Mouse (Mus musculus): ENCODE results near the gene Plxnb1. TPM values are rescaled to one million over a fixed set of nuclear protein-coding genes. Genes with fewer than 3 reads are reported as not detected.

Plxnb1 gene
- total and polyA plus RNA-seq, 2 experiments from 2014 or later: 11.1 to 73.2 TPM

- peak overlapping the region; percentile 74 for H3K4me3 ChIP-seq (ENCODE audit: low read depth, low read length)
- peaks cover 11% of the 10 kb centered on the region for H3K36me3 ChIP-seq (ENCODE audit: insufficient read depth, low read length)
- H3K4me2 ChIP-seq (ENCODE audit: low read depth, low read length, poor library complexity, severe bottlenecking): peak overlapping the region; percentile 87
- no peak for TF ChIP-seq CTCF (IDR thresholded peaks at IDR 0.05)
- WGBS: 17% methylated on average over 6 of the region's 6 CpGs
- ATAC-seq (ENCODE audit: low FRiP score) (no peak), DNase-seq (ENCODE audit: low spot score) (no peak)
- H3K27me3 ChIP-seq (ENCODE audit: insufficient read depth, low read length): no peaks in the 10 kb centered on the region
- H3K9me3 ChIP-seq (ENCODE audit: low read length): no peaks in the 10 kb centered on the region
- peak overlapping the region; percentile 97 for H3K27ac ChIP-seq (ENCODE audit: low read depth, low read length)
- peak overlapping the region; percentile 88 for H3K9ac ChIP-seq (replicated peaks; ENCODE audit: low read length, poor library complexity, severe bottlenecking)
- H3K4me1 ChIP-seq (ENCODE audit: insufficient read depth, low read length): peaks cover 26% of the 10 kb centered on the region
Measured at GRCm38 (mm10) chr9:109097291-109097690, 2.1 kb downstream of the Plxnb1 start.

GRCm38 (mm10) chr9:109097831-109098230 lies 2.6 kb downstream of the Plxnb1 start:
- ATAC-seq (ENCODE audit: low FRiP score): peak; percentile 41
- WGBS: 45% methylated on average over 5 of the region's 5 CpGs

GRCm38 (mm10) chr9:109098366-109098765 lies 3.2 kb downstream of the Plxnb1 start:
- H3K4me2 ChIP-seq (ENCODE audit: low read depth, low read length, poor library complexity, severe bottlenecking): peak overlapping the region; percentile 87
- H3K4me1 ChIP-seq (ENCODE audit: insufficient read depth, low read length): peaks cover 26% of the 10 kb centered on the region
- H3K9ac ChIP-seq (replicated peaks; ENCODE audit: low read length, poor library complexity, severe bottlenecking): peak overlapping the region; percentile 88
- H3K27ac ChIP-seq (ENCODE audit: low read depth, low read length): peak overlapping the region; percentile 97
- H3K36me3 ChIP-seq (ENCODE audit: insufficient read depth, low read length): peaks cover 16% of the 10 kb centered on the region
- H3K27me3 ChIP-seq (ENCODE audit: insufficient read depth, low read length): no peaks in the 10 kb centered on the region
- 77% methylated on average over 8 of the region's 8 CpGs for WGBS
- H3K9me3 ChIP-seq (ENCODE audit: low read length): no peaks in the 10 kb centered on the region
- TF ChIP-seq CTCF (IDR thresholded peaks at IDR 0.05): no peak
- no peak for DNase-seq (ENCODE audit: low spot score)
- no peak for ATAC-seq (ENCODE audit: low FRiP score)
- no peak overlapping the region for H3K4me3 ChIP-seq (ENCODE audit: low read depth, low read length)

More at GRCm38 (mm10) chr9:109097831-109098230, 2.6 kb downstream of the Plxnb1 start:
- Histone ChIP-seq H3K9me3 (ENCODE audit: low read length) (no peaks in the 10 kb centered on the region), H3K9ac (replicated peaks; ENCODE audit: low read length, poor library complexity, severe bottlenecking) (peak overlapping the region; percentile 88), H3K36me3 (ENCODE audit: insufficient read depth, low read length) (peaks cover 11% of the 10 kb centered on the region), H3K27ac (ENCODE audit: low read depth, low read length) (peak overlapping the region; percentile 97; the same call in 1 of the 2 replicates), H3K27me3 (ENCODE audit: insufficient read depth, low read length) (no peaks in the 10 kb centered on the region), H3K4me1 (ENCODE audit: insufficient read depth, low read length) (peaks cover 26% of the 10 kb centered on the region), H3K4me3 (ENCODE audit: low read depth, low read length) (0 out of 2 replicates have a peak overlapping the region, but pooled peaks have one; percentile 3), H3K4me2 (ENCODE audit: low read depth, low read length, poor library complexity, severe bottlenecking) (peak overlapping the region; percentile 87)
- TF ChIP-seq CTCF (IDR thresholded peaks at IDR 0.05): no peak
- peak; percentile 79 for DNase-seq (ENCODE audit: low spot score)

GRCm38 (mm10) chr9:109098969-109099368 lies 3.8 kb downstream of the Plxnb1 start:
- WGBS: 62% methylated on average over 6 of the region's 6 CpGs
- no peak overlapping the region for H3K9ac ChIP-seq (replicated peaks; ENCODE audit: low read length, poor library complexity, severe bottlenecking)
- H3K4me1 ChIP-seq (ENCODE audit: insufficient read depth, low read length): peaks cover 24% of the 10 kb centered on the region
- H3K27ac ChIP-seq (ENCODE audit: low read depth, low read length): peak overlapping the region; percentile 97; the same call in 1 of the 2 replicates
- no peak overlapping the region for H3K4me3 ChIP-seq (ENCODE audit: low read depth, low read length)
- TF ChIP-seq CTCF (IDR thresholded peaks at IDR 0.05): no peak
- DNase-seq (ENCODE audit: low spot score): peak; percentile 66
- H3K9me3 ChIP-seq (ENCODE audit: low read length): no peaks in the 10 kb centered on the region
- peaks cover 20% of the 10 kb centered on the region for H3K36me3 ChIP-seq (ENCODE audit: insufficient read depth, low read length)
- H3K27me3 ChIP-seq (ENCODE audit: insufficient read depth, low read length): no peaks in the 10 kb centered on the region
- H3K4me2 ChIP-seq (ENCODE audit: low read depth, low read length, poor library complexity, severe bottlenecking): peak overlapping the region; percentile 87
- ATAC-seq (ENCODE audit: low FRiP score): no peak

- H3K9me3 ChIP-seq (ENCODE audit: low read length): no peaks in the 10 kb centered on the region
- H3K4me3 ChIP-seq (ENCODE audit: low read depth, low read length): no peak overlapping the region
- no peak overlapping the region for H3K27ac ChIP-seq (ENCODE audit: low read depth, low read length)
- TF ChIP-seq CTCF (IDR thresholded peaks at IDR 0.05): no peak
- no peak overlapping the region for H3K9ac ChIP-seq (replicated peaks; ENCODE audit: low read length, poor library complexity, severe bottlenecking)
- H3K27me3 ChIP-seq (ENCODE audit: insufficient read depth, low read length): no peaks in the 10 kb centered on the region
- WGBS: 93% methylated on average over 20 of the region's 20 CpGs
- no peak overlapping the region for H3K4me2 ChIP-seq (ENCODE audit: low read depth, low read length, poor library complexity, severe bottlenecking)
- no peak for ATAC-seq (ENCODE audit: low FRiP score)
- DNase-seq (ENCODE audit: low spot score): no peak
- peaks cover 34% of the 10 kb centered on the region for H3K36me3 ChIP-seq (ENCODE audit: insufficient read depth, low read length)
- H3K4me1 ChIP-seq (ENCODE audit: insufficient read depth, low read length): peaks cover 20% of the 10 kb centered on the region; the same call in 1 of the 2 replicates
Measured at GRCm38 (mm10) chr9:109100307-109100928, 5.2 kb downstream of the Plxnb1 start.

- no peak overlapping the region for H3K4me3 ChIP-seq (ENCODE audit: low read depth, low read length)
- H3K36me3 ChIP-seq (ENCODE audit: insufficient read depth, low read length): peaks cover 49% of the 10 kb centered on the region
- no peak for TF ChIP-seq CTCF (IDR thresholded peaks at IDR 0.05)
Measured at GRCm38 (mm10) chr9:109101933-109102445, 6.8 kb downstream of the Plxnb1 start.

More at GRCm38 (mm10) chr9:109101933-109102445, 6.8 kb downstream of the Plxnb1 start:
- H3K9me3 ChIP-seq (ENCODE audit: low read length): no peaks in the 10 kb centered on the region
- WGBS: 91% methylated on average over 5 of the region's 5 CpGs
- no peak overlapping the region for H3K4me2 ChIP-seq (ENCODE audit: low read depth, low read length, poor library complexity, severe bottlenecking)
- no peak for DNase-seq (ENCODE audit: low spot score)
- no peak overlapping the region for H3K9ac ChIP-seq (replicated peaks; ENCODE audit: low read length, poor library complexity, severe bottlenecking)
- ATAC-seq (ENCODE audit: low FRiP score): no peak
- no peak overlapping the region for H3K27ac ChIP-seq (ENCODE audit: low read depth, low read length)
- peaks cover 14% of the 10 kb centered on the region; the same call in 1 of the 2 replicates for H3K4me1 ChIP-seq (ENCODE audit: insufficient read depth, low read length)
- no peaks in the 10 kb centered on the region for H3K27me3 ChIP-seq (ENCODE audit: insufficient read depth, low read length)
